Mouse (Mus musculus): Measurements from ENCODE around the gene Dnajc1.

DNA sequence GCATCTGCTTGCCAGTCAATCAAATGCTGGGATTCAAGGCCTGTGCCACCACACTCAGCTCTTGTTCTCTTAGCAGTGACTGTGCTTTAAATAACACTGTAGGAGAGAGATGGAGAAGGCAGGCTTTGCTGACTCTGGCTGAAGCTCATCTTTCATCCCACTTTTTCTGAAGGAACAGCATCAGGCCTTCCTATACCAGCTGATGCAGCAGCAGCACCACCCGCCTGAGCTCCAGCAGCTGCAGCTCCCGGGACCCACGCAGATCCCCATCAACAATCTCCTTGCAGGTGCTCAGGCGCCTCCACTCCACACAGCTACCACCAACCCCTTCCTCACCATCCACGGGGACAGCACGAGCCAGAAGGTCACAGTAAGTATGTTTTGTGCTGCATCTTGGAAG is 184.1 kb downstream of the Dnajc1 start:
- TF ChIP-seq CTCF (IDR thresholded peaks at IDR 0.05; ENCODE audit: low read depth, low read length), result no peak
- no peak for TF ChIP-seq POLR2A (IDR thresholded peaks at IDR 0.05; ENCODE audit: extremely low read depth, insufficient read depth, low read length)

Measured in liver, adult 2 months (tissue).